Mouse (Mus musculus) MEL (cell line): ENCODE measurements around the gene Kcnmb4. TPM values are rescaled to one million over a fixed set of nuclear protein-coding genes. Genes with fewer than 3 reads are reported as not detected.

ENCODE experiments used
- DNase-seq: peaks from one replicate; pipeline ENCODE4 v3.0.0; 2011; ENCODE audit warnings: low read depth, low spot score
- H3K27ac ChIP-seq: 2 replicates; pipeline ENCODE4 v1.5.1; 2012; ENCODE audit warnings: low read depth, mild to moderate bottlenecking, control low read depth, low read length, moderate library complexity; ENCODE audit not compliant: control insufficient read depth
- H3K27me3 ChIP-seq, 2 experiments: fragments of 150-350 bp in 1 of 2; sonication (generic) in 1 of 2; 2 replicates each; pipeline ENCODE4 v1.6.1; 2012; ENCODE audit warnings: low read length in 2 of 2, mild to moderate bottlenecking in 2 of 2, improper control_type of control experiment in 1 of 2, moderate library complexity in 1 of 2; ENCODE audit not compliant: insufficient read depth in 2 of 2, control insufficient read depth in 1 of 2
- H3K36me3 ChIP-seq, 2 experiments: 2 replicates each; pipeline ENCODE4 v1.6.1; 2012 to 2014; ENCODE audit warnings: low read length in 2 of 2, improper control_type of control experiment in 1 of 2, inconsistent platforms in 1 of 2, mild to moderate bottlenecking in 1 of 2; ENCODE audit not compliant: insufficient read depth in 2 of 2, control insufficient read depth in 1 of 2
- H3K4me1 ChIP-seq, 2 experiments: fragments of 150-350 bp in 1 of 2; sonication (generic) in 1 of 2; 2 replicates each; pipeline ENCODE4 v1.6.1; 2012; ENCODE audit warnings: low read length in 2 of 2, improper control_type of control experiment in 1 of 2, mild to moderate bottlenecking in 1 of 2; ENCODE audit not compliant: insufficient read depth in 2 of 2, control insufficient read depth in 1 of 2
- H3K4me3 ChIP-seq, 2 experiments: fragments of 150-350 bp in 1 of 2; sonication (generic) in 1 of 2; 2 replicates each; pipeline ENCODE4 v1.5.1; 2012; ENCODE audit warnings: low read depth in 2 of 2, low read length in 2 of 2, mild to moderate bottlenecking in 2 of 2, moderate library complexity in 2 of 2, control low read depth in 1 of 2, improper control_type of control experiment in 1 of 2; ENCODE audit not compliant: control insufficient read depth in 1 of 2, insufficient read depth in 1 of 2
- H3K79me2 ChIP-seq: 2 replicates; pipeline ENCODE4 v1.6.1; 2012; ENCODE audit warnings: mild to moderate bottlenecking, low read length, moderate library complexity; ENCODE audit not compliant: control insufficient read depth, poor library complexity, insufficient read depth
- H3K9ac ChIP-seq: 2 replicates; pipeline ENCODE4 v1.6.1; 2012; ENCODE audit warnings: low read depth, mild to moderate bottlenecking, control low read depth, low read length, moderate library complexity; ENCODE audit not compliant: control insufficient read depth, poor library complexity, severe bottlenecking
- H3K9me3 ChIP-seq: fragments of 150-350 bp; sonication (generic); replicated peaks from 2 replicates; pipeline ENCODE4 v1.6.1; 2012; ENCODE audit warnings: mild to moderate bottlenecking, low read length, improper control_type of control experiment, moderate library complexity; ENCODE audit not compliant: insufficient read depth
- CHD1 ChIP-seq: IDR thresholded peaks from 2 replicates; pipeline ENCODE4 v1.6.1; 2012; ENCODE audit warnings: low read depth, mild to moderate bottlenecking, inconsistent platforms, low read length, improper control_type of control experiment
- CTCF ChIP-seq, 3 experiments: IDR thresholded peaks in 2 of 3; conservative IDR thresholded peaks in 1 of 3; 2 replicates each; pipeline ENCODE4 v1.5.1; 2011 to 2012; ENCODE audit warnings: low read length in 3 of 3, low read depth in 2 of 3, mild to moderate bottlenecking in 2 of 3, improper control_type of control experiment in 1 of 3, inconsistent platforms in 1 of 3, mixed read lengths in 1 of 3, moderate library complexity in 1 of 3; ENCODE audit not compliant: control insufficient read depth in 1 of 3, insufficient read depth in 1 of 3, poor library complexity in 1 of 3, severe bottlenecking in 1 of 3
- ELF1 ChIP-seq: IDR thresholded peaks from 2 replicates; pipeline ENCODE4 v1.6.1; 2014; ENCODE audit warnings: low read depth, mild to moderate bottlenecking, inconsistent platforms, low read length, improper control_type of control experiment, moderate library complexity
- EP300 ChIP-seq, 2 experiments: IDR thresholded peaks; 2 replicates each; pipeline ENCODE4 v1.6.1; 2011; ENCODE audit warnings: improper control_type of control experiment in 2 of 2, low read length in 2 of 2, low read depth in 1 of 2, mild to moderate bottlenecking in 1 of 2
- ETS1 ChIP-seq: IDR thresholded peaks from 2 replicates; pipeline ENCODE4 v1.6.1; 2012; ENCODE audit warnings: low read depth, mild to moderate bottlenecking, inconsistent platforms, low read length, improper control_type of control experiment, moderate library complexity
- GABPA ChIP-seq: IDR thresholded peaks from 2 replicates; pipeline ENCODE4 v1.6.1; 2012; ENCODE audit warnings: low read depth, mild to moderate bottlenecking, inconsistent platforms, low read length, improper control_type of control experiment, moderate library complexity
- GATA1 ChIP-seq: IDR thresholded peaks from 2 replicates; pipeline ENCODE4 v1.6.1; 2011; ENCODE audit warnings: low read depth, low read length, improper control_type of control experiment
- MAZ ChIP-seq: IDR thresholded peaks from 2 replicates; pipeline ENCODE4 v1.6.1; 2012; ENCODE audit warnings: low read depth, mild to moderate bottlenecking, inconsistent platforms, low read length, improper control_type of control experiment
- MEF2A ChIP-seq: IDR thresholded peaks from 2 replicates; pipeline ENCODE4 v1.6.1; 2014; ENCODE audit warnings: low read depth, mild to moderate bottlenecking, inconsistent platforms, low read length, improper control_type of control experiment; ENCODE audit not compliant: poor library complexity, insufficient replicate concordance, severe bottlenecking; ENCODE audit errors: extremely low read depth
- NELFE ChIP-seq: IDR thresholded peaks from 2 replicates; pipeline ENCODE4 v1.6.1; 2011; ENCODE audit warnings: low read depth, low read length, improper control_type of control experiment
- NRF1 ChIP-seq: IDR thresholded peaks from 2 replicates; pipeline ENCODE4 v1.6.1; 2014; ENCODE audit warnings: low read depth, mild to moderate bottlenecking, inconsistent platforms, low read length, improper control_type of control experiment, moderate library complexity; ENCODE audit not compliant: poor library complexity, insufficient read depth, severe bottlenecking
- POLR2A ChIP-seq, 2 experiments: IDR thresholded peaks; 2 replicates each; pipeline ENCODE4 v1.6.1; 2011 to 2012; ENCODE audit warnings: low read length in 2 of 2, mild to moderate bottlenecking in 2 of 2, control low read depth in 1 of 2, improper control_type of control experiment in 1 of 2, low read depth in 1 of 2, moderate library complexity in 1 of 2; ENCODE audit not compliant: control insufficient read depth in 1 of 2, insufficient read depth in 1 of 2, poor library complexity in 1 of 2
- RAD21 ChIP-seq: IDR thresholded peaks from 2 replicates; pipeline ENCODE4 v1.6.1; 2011; ENCODE audit warnings: mild to moderate bottlenecking, low read depth, low read length, improper control_type of control experiment
- SMC3 ChIP-seq: IDR thresholded peaks from 2 replicates; pipeline ENCODE4 v1.6.1; 2011; ENCODE audit warnings: low read depth, low read length, improper control_type of control experiment
- TBP ChIP-seq: IDR thresholded peaks from 2 replicates; pipeline ENCODE4 v1.8.0; 2011; ENCODE audit warnings: low read depth, low read length, improper control_type of control experiment
- TCF12 ChIP-seq: IDR thresholded peaks from 2 replicates; pipeline ENCODE4 v1.6.1; 2014; ENCODE audit warnings: low read depth, mild to moderate bottlenecking, inconsistent platforms, low read length, improper control_type of control experiment, moderate library complexity
- USF1 ChIP-seq: IDR thresholded peaks from 2 replicates; pipeline ENCODE4 v1.6.1; 2014; ENCODE audit warnings: low read depth, mild to moderate bottlenecking, inconsistent platforms, low read length, improper control_type of control experiment, moderate library complexity
- USF2 ChIP-seq, 2 experiments: IDR thresholded peaks; 2 replicates each; pipeline ENCODE4 v1.6.1; 2011 to 2012; ENCODE audit warnings: improper control_type of control experiment in 2 of 2, low read length in 2 of 2, borderline replicate concordance in 1 of 2, inconsistent platforms in 1 of 2, low read depth in 1 of 2, mild to moderate bottlenecking in 1 of 2; ENCODE audit not compliant: insufficient read depth in 1 of 2
- ZC3H11A ChIP-seq: IDR thresholded peaks from 2 replicates; pipeline ENCODE4 v1.6.1; 2012; ENCODE audit warnings: low read depth, mild to moderate bottlenecking, inconsistent platforms, low read length, improper control_type of control experiment
- polyA plus RNA-seq, 2 experiments: library from polyadenylated mRNA; stranded (reverse) in 1 of 2; unstranded in 1 of 2; fragments of >175 nt in 1 of 2; fragments of >200 nt in 1 of 2; gene quantifications; 2 replicates each; pipeline versions ENCODE4 v1.2.1 to v1.2.4; 2012; ENCODE audit warnings: low replicate concordance in 2 of 2, low read depth in 1 of 2; ENCODE audit not compliant: insufficient read length in 2 of 2, insufficient read depth in 1 of 2, missing spikeins in 1 of 2
- total RNA-seq: library from RNA; depleted of rRNA; stranded (reverse); fragments of 300-350 nt; gene quantifications from 2 replicates; pipeline ENCODE4 v1.2.3, GENCODE M21; 2012

The Kcnmb4 gene
- total and polyA plus RNA-seq, 3 experiments: not detected

- H3K27me3 ChIP-seq: no peaks in the 10 kb centered on the region
- H3K9me3 ChIP-seq: no peaks in the 10 kb centered on the region
- H3K27ac ChIP-seq: no peak overlapping the region
- no peaks in the 10 kb centered on the region for H3K4me1 ChIP-seq
- no peak for DNase-seq
- H3K9ac ChIP-seq: no peak overlapping the region
- no peaks in the 10 kb centered on the region for H3K36me3 ChIP-seq
- no peak overlapping the region for H3K4me3 ChIP-seq
- TF ChIP-seq MEF2A (no peak), CTCF (IDR thresholded peaks at IDR 0.05 in 2 of 3, conservative IDR thresholded peaks at IDR 0.05 in 1 of 3; ENCODE audit: control insufficient read depth in 1 of 3, insufficient read depth in 1 of 3, low read depth in 2 of 3, low read length in 3 of 3, poor library complexity in 1 of 3, severe bottlenecking in 1 of 3) (no peak), NELFE (no peak), TCF12 (no peak), POLR2A (IDR thresholded peaks at IDR 0.05; ENCODE audit: control insufficient read depth in 1 of 2, insufficient read depth in 1 of 2, low read depth in 1 of 2, low read length in 2 of 2, poor library complexity in 1 of 2) (no peak), MAZ (no peak), GABPA (no peak), GATA1 (no peak), SMC3 (no peak)
- TF ChIP-seq, all 39 proteins: peak for 0
- H3K79me2 ChIP-seq: no peaks in the 10 kb centered on the region
Observed at GRCm38 (mm10) chr10:116468094-116468493, 5.6 kb downstream of the Kcnmb4 start.

- no peak overlapping the region for H3K4me3 ChIP-seq
- H3K27ac ChIP-seq: no peak overlapping the region
- DNase-seq: no peak
- H3K79me2 ChIP-seq: no peaks in the 10 kb centered on the region
- no peaks in the 10 kb centered on the region for H3K36me3 ChIP-seq
- H3K9ac ChIP-seq: no peak overlapping the region
- TF ChIP-seq ETS1 (no peak), ZC3H11A (peak; percentile 35; the same call in 1 of the 2 replicates), RAD21 (peak; percentile 39), CTCF (IDR thresholded peaks at IDR 0.05 in 2 of 3, conservative IDR thresholded peaks at IDR 0.05 in 1 of 3; ENCODE audit: control insufficient read depth in 1 of 3, insufficient read depth in 1 of 3, low read depth in 2 of 3, low read length in 3 of 3, poor library complexity in 1 of 3, severe bottlenecking in 1 of 3) (peak in 2 of 3 experiments; percentile 38 to 43; a peak in 4 of 6 replicates), SMC3 (peak; percentile 57)
- no peaks in the 10 kb centered on the region for H3K4me1 ChIP-seq
- H3K9me3 ChIP-seq: no peaks in the 10 kb centered on the region
- no peaks in the 10 kb centered on the region for H3K27me3 ChIP-seq
Observed at GRCm38 (mm10) chr10:116463753-116464345, 9.8 kb downstream of the Kcnmb4 start.

- TF ChIP-seq ETS1: no peak
- no peak for TF ChIP-seq CHD1
- no peak for TF ChIP-seq ELF1
- TF ChIP-seq NRF1: no peak
- no peak for TF ChIP-seq USF2 (IDR thresholded peaks at IDR 0.05; ENCODE audit: borderline replicate concordance in 1 of 2, insufficient read depth in 1 of 2, low read depth in 1 of 2, low read length in 2 of 2)
- no peak for TF ChIP-seq USF1
- no peak for TF ChIP-seq TBP
- no peak for TF ChIP-seq EP300 (IDR thresholded peaks at IDR 0.05; ENCODE audit: low read depth in 1 of 2, low read length in 2 of 2)
- TF ChIP-seq, all 39 proteins: peak for 0
- Histone ChIP-seq H3K36me3 (no peaks in the 10 kb centered on the region), H3K4me1 (no peaks in the 10 kb centered on the region), H3K9ac (no peak overlapping the region), H3K27me3 (no peaks in the 10 kb centered on the region), H3K79me2 (no peaks in the 10 kb centered on the region), H3K4me3 (no peak overlapping the region), H3K9me3 (no peaks in the 10 kb centered on the region), H3K27ac (no peak overlapping the region)
- no peak for DNase-seq
Observed at GRCm38 (mm10) chr10:116461443-116461842, 12.2 kb downstream of the Kcnmb4 start.
